In the genomic region with DNA sequence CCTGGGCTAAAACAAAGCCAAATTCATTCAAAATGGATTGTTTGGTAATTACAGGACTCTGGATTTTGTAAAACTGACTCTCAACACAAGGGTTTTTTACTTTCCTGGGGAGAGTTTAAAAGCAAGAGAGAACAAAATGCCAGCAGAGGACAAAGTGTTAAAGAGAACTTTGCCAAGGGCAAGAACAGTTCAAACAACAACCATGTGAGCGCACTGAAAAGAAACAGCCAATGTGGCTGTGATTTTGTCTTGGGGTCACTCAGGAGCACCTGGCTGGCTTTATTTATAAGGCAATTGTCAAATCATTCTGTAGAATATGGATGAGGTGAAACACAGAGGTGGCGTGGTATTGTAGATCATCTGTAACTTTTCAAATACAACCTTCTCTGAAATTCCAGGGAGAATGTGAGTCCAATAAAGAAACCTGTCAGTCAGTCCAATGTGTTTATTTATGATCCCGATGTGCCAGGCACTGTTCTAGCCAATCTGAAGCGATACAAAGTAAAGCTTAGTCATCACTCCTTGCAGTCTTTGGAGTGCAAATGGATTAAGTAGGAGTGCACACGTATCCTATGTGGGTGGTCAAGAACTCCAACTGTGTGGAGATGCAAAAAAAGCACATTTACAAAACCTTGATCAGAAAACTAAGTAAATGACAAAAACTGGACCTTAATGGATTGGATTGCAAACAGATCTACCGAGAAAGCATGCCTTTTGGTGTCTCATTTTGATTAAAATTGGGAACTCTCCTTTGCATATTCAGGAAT, we compare ENCODE assay signal across 23 mouse cellular contexts. TPM values are rescaled to one million over a fixed set of nuclear protein-coding genes. Genes with fewer than 3 reads are reported as not detected.
DNase-seq lines count a peak whose midpoint lies in the region; ATAC-seq and TF ChIP-seq lines count a peak whose summit lies in the region.
"Had no signal": no experiment of that assay in that cellular context is flagged by ENCODE, and none has a peak within 500 bp of the region (broad histone marks: within the 10 kb centered on the region; RNA-seq: fewer than 3 reads in every experiment).

No protein-coding gene starts in this region.

- H3K4me2 ChIP-seq in kidney, embryonic 16.5 days (replicated peaks; ENCODE audit: low read depth, low read length), result no peak overlapping the region
- no peak overlapping the region for H3K4me2 ChIP-seq in midbrain, postnatal 0 days (ENCODE audit: low read depth, low read length, poor library complexity, severe bottlenecking)
- H3K4me2 ChIP-seq in midbrain, embryonic 16.5 days (ENCODE audit: low read length), result no peak overlapping the region
- H3K4me2 ChIP-seq: heart, embryonic 11.5 days; hindbrain, embryonic 13.5 days; limb, embryonic 15.5 days; midbrain, embryonic 15.5 days had no signal

- no peak for ATAC-seq in kidney, embryonic 16.5 days (ENCODE audit: low FRiP score, low TSS enrichment)
- ATAC-seq in midbrain, postnatal 0 days (ENCODE audit: low FRiP score), result no peak
- no peak for ATAC-seq in midbrain, embryonic 16.5 days
- ATAC-seq: forebrain, embryonic 16.5 days; inflammation-experienced regulatory T-cells, adult 6 months; liver, postnatal 0 days; midbrain, embryonic 15.5 days had no signal

- WGBS in kidney, embryonic 16.5 days, result 74% methylated on average over 6 of the region's 6 CpGs
- 53% methylated on average over 6 of the region's 6 CpGs for WGBS in midbrain, postnatal 0 days
- WGBS in midbrain, embryonic 16.5 days, result 54% methylated on average over 6 of the region's 6 CpGs

- H3K4me3 ChIP-seq in kidney, embryonic 16.5 days (ENCODE audit: low read length), result no peak overlapping the region
- H3K4me3 ChIP-seq in E14TG2a.4 (replicated peaks; ENCODE audit: low read length), result peak overlapping the region; percentile 35; the same call in 1 of the 2 replicates
- no peak overlapping the region for H3K4me3 ChIP-seq in midbrain, postnatal 0 days (ENCODE audit: low read depth, low read length)
- H3K4me3 ChIP-seq in midbrain, embryonic 16.5 days (ENCODE audit: low read depth, low read length), result no peak overlapping the region
- H3K4me3 ChIP-seq: gastrocnemius, adult 2 months; hindbrain, embryonic 13.5 days; limb, embryonic 15.5 days; megakaryocyte, embryonic 14.5 days; midbrain, embryonic 15.5 days had no signal

- intact Hi-C loops in gastrocnemius, postnatal 36 days (cut with DNase I), result loop anchor here (5.0 kb wide), 1 partner anchor 77 kb away; no protein-coding TSS in a partner anchor

- no peaks in the 10 kb centered on the region for H3K9me3 ChIP-seq in kidney, embryonic 16.5 days (ENCODE audit: low read length)
- no peaks in the 10 kb centered on the region for H3K9me3 ChIP-seq in E14TG2a.4 (ENCODE audit: low read length)
- no peaks in the 10 kb centered on the region for H3K9me3 ChIP-seq in midbrain, postnatal 0 days (ENCODE audit: low read length)
- H3K9me3 ChIP-seq in midbrain, embryonic 16.5 days (replicated peaks; ENCODE audit: control insufficient read depth, low read length, poor library complexity, severe bottlenecking), result no peaks in the 10 kb centered on the region
- H3K9me3 ChIP-seq: hindbrain, embryonic 13.5 days; limb, embryonic 15.5 days; megakaryocyte, embryonic 14.5 days; midbrain, embryonic 15.5 days had no signal

- DNase-seq in kidney, adult 11 months, result peak; percentile 47
- peak; percentile 86 for DNase-seq in R1 (ENCODE audit: low read depth, low spot score)
- DNase-seq in kidney, postnatal 36 days, result peak; percentile 32 to 62
- DNase-seq in midbrain, postnatal 0 days (ENCODE audit: low spot score), result no peak
- no peak for DNase-seq in gastrocnemius, postnatal 36 days
- DNase-seq: cerebellum, adult 8-10 months; gastrocnemius, adult 2 months; heart, postnatal 10 days; liver, postnatal 0 days; lung, postnatal 10 days; right cerebral cortex, postnatal 25 days; thymus, adult 2 months had no signal

- H3K27me3 ChIP-seq in kidney, embryonic 16.5 days (ENCODE audit: insufficient read depth, low read length), result no peaks in the 10 kb centered on the region
- no peaks in the 10 kb centered on the region for H3K27me3 ChIP-seq in E14TG2a.4 (ENCODE audit: insufficient read depth, low read length)
- no peaks in the 10 kb centered on the region for H3K27me3 ChIP-seq in midbrain, postnatal 0 days (ENCODE audit: insufficient read depth, low read length)
- no peaks in the 10 kb centered on the region for H3K27me3 ChIP-seq in midbrain, embryonic 16.5 days (ENCODE audit: control insufficient read depth, insufficient read depth, low read depth, low read length)
- H3K27me3 ChIP-seq: hindbrain, embryonic 13.5 days; limb, embryonic 15.5 days had no signal

- H3K4me1 ChIP-seq in kidney, embryonic 16.5 days (ENCODE audit: insufficient read depth, low read length), result peaks cover 15% of the 10 kb centered on the region; the same call in 1 of the 2 replicates
- H3K4me1 ChIP-seq in E14TG2a.4 (replicated peaks; ENCODE audit: low read depth, low read length), result peaks cover 76% of the 10 kb centered on the region
- 0 out of 2 replicates have a peak, but pooled peaks cover 6% of the 10 kb centered on the region for H3K4me1 ChIP-seq in midbrain, postnatal 0 days (ENCODE audit: insufficient read depth, low read length)
- peaks cover 10% of the 10 kb centered on the region for H3K4me1 ChIP-seq in midbrain, embryonic 16.5 days (ENCODE audit: control insufficient read depth, insufficient read depth, low read length)

- H3K9ac ChIP-seq in kidney, embryonic 16.5 days (replicated peaks; ENCODE audit: low read length), result no peak overlapping the region
- no peak overlapping the region for H3K9ac ChIP-seq in midbrain, postnatal 0 days (replicated peaks; ENCODE audit: low read length, poor library complexity, severe bottlenecking)
- H3K9ac ChIP-seq in midbrain, embryonic 16.5 days (ENCODE audit: low read depth, low read length), result no peak overlapping the region
- H3K9ac ChIP-seq: hindbrain, embryonic 13.5 days; limb, embryonic 15.5 days; liver, postnatal 0 days; midbrain, embryonic 15.5 days had no signal

- TF ChIP-seq CTCF in E14TG2a.4 (conservative IDR thresholded peaks at IDR 0.05; ENCODE audit: low read length), result no peak
- TF ChIP-seq CTCF in midbrain, postnatal 0 days (IDR thresholded peaks at IDR 0.05), result no peak

- H3K36me3 ChIP-seq in kidney, embryonic 16.5 days (ENCODE audit: insufficient read depth, low read length), result no peaks in the 10 kb centered on the region
- no peaks in the 10 kb centered on the region for H3K36me3 ChIP-seq in E14TG2a.4 (ENCODE audit: insufficient read depth, low read length)
- H3K36me3 ChIP-seq in midbrain, postnatal 0 days (ENCODE audit: insufficient read depth, low read length), result no peaks in the 10 kb centered on the region
- H3K36me3 ChIP-seq in midbrain, embryonic 16.5 days (ENCODE audit: control insufficient read depth, insufficient read depth, low read length), result no peaks in the 10 kb centered on the region
- H3K36me3 ChIP-seq: hindbrain, embryonic 13.5 days; limb, embryonic 15.5 days; midbrain, embryonic 15.5 days had no signal

- no peak overlapping the region for H3K27ac ChIP-seq in kidney, embryonic 16.5 days (ENCODE audit: low read length)
- no peak overlapping the region for H3K27ac ChIP-seq in midbrain, postnatal 0 days (ENCODE audit: low read depth, low read length)
- H3K27ac ChIP-seq in midbrain, embryonic 16.5 days (ENCODE audit: low read length), result no peak overlapping the region
- H3K27ac ChIP-seq: gastrocnemius, adult 2 months; hindbrain, embryonic 13.5 days; limb, embryonic 15.5 days; midbrain, embryonic 15.5 days had no signal

RNA-seq across cellular contexts. Expression of a gene that starts 1.7 kb away (rescaled TPM):
- polyA plus RNA-seq in kidney, embryonic 16.5 days (2015; fragmentation: Nextera tagmentation; extraction: Ambion mirVana), result 28.1 and 30.8 TPM in 2 replicates
- 3.0 and 3.5 TPM in 2 replicates for total RNA-seq in midbrain, postnatal 0 days (2014; rRNA removed)
- 2.9 and 3.7 TPM in 2 replicates for polyA plus RNA-seq in midbrain, postnatal 0 days (2015; fragmentation: Nextera tagmentation; extraction: Ambion mirVana)
- total RNA-seq in gastrocnemius, postnatal 36 days (2021), result 1 to 10 TPM; 1.3 to 1.6 TPM
- polyA plus RNA-seq in midbrain, embryonic 16.5 days (2015; fragmentation: Nextera tagmentation; extraction: Ambion mirVana), result 3.7 and 3.9 TPM in 2 replicates
- total RNA-seq: granulocyte monocyte progenitor cell, adult 5-6 weeks had no signal
- polyA plus RNA-seq: inflammation-experienced regulatory T-cells, adult 6 months had no signal

Comparison
In these comparisons a context has a peak if more than half of its experiments do, and no peak if none do; other contexts are left out.
1. DNase-seq: peak in kidney, adult 11 months (single experiment), R1 (single experiment) and kidney, postnatal 36 days (2 of 2); none in midbrain, postnatal 0 days (single experiment) and gastrocnemius, postnatal 36 days (0 of 2).